Mouse (Mus musculus) olfactory bulb, adult 2 months (tissue): Measurements from ENCODE around the gene Guk1.

Experiments used
- CTCF ChIP-seq: fragments of 200-500 bp; IDR thresholded peaks from 2 replicates; pipeline ENCODE4 v1.5.1; 2012; ENCODE audit warnings: low read depth, mild to moderate bottlenecking, low read length, moderate library complexity; ENCODE audit not compliant: insufficient read depth
- POLR2A ChIP-seq: fragments of 200-500 bp; IDR thresholded peaks from 2 replicates; pipeline ENCODE4 v1.6.1; 2012; ENCODE audit warnings: mild to moderate bottlenecking, low read depth, low read length, moderate library complexity; ENCODE audit not compliant: insufficient read depth

DNA sequence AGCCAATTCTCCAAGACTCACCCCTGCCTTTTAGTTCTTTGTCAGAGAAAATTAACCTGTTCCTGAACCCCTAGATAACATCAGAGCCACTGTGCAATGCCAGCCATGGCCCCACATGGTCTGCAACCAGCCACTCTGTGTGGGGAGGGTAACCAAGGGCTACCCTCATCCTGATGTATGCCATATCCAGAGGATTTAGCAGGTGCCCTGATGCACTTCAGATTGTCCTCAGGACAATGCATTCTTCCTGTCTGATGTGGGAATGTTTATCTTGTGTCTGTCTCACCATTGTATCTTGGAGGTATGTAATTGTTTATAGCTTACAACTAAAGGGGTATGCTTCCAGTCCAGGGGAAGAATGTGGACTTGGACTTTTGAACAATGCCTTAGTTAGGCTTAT lies 4.2 kb upstream of the Guk1 start:
- no peak for TF ChIP-seq POLR2A
- no peak for TF ChIP-seq CTCF
